Mouse (Mus musculus): ENCODE data around the gene Ssbp3. TPM values are rescaled to one million over a fixed set of nuclear protein-coding genes. Genes with fewer than 3 reads are reported as not detected.

The Ssbp3 gene
- total and polyA plus RNA-seq, 2 experiments = 12.9 to 36.7 TPM

- Histone ChIP-seq H3K9ac (ENCODE audit: low read depth, low read length) (peak overlapping the region; percentile 29; the same call in 1 of the 2 replicates), H3K4me1 (ENCODE audit: control insufficient read depth, insufficient read depth, low read length) (peaks cover 55% of the 10 kb centered on the region), H3K4me3 (ENCODE audit: insufficient read depth, low read depth, low read length) (no peak overlapping the region), H3K27me3 (ENCODE audit: control insufficient read depth, insufficient read depth, low read length) (no peaks in the 10 kb centered on the region), H3K27ac (replicated peaks; ENCODE audit: insufficient read depth, low read depth, low read length) (peak overlapping the region; percentile 71), H3K79me2 (ENCODE audit: control insufficient read depth, insufficient read depth, low read length) (peaks cover 31% of the 10 kb centered on the region), H3K36me3 (ENCODE audit: control insufficient read depth, insufficient read depth, low read length) (no peaks in the 10 kb centered on the region)
- WGBS = 16% methylated on average over 6 of the region's 6 CpGs
- TF ChIP-seq POLR2A (IDR thresholded peaks at IDR 0.05; ENCODE audit: extremely low read depth, insufficient read depth, low read length) = no peak
- no peak for TF ChIP-seq CTCF (IDR thresholded peaks at IDR 0.05; ENCODE audit: low read depth, low read length)
- peak; percentile 85 for DNase-seq (ENCODE audit: extremely low read depth, low read depth, low spot score)
Observed at GRCm38 (mm10) chr4:106988886-106989225, 78.4 kb downstream of the Ssbp3 start.

- Histone ChIP-seq H3K36me3 (ENCODE audit: control insufficient read depth, insufficient read depth, low read length) (no peaks in the 10 kb centered on the region), H3K9ac (ENCODE audit: low read depth, low read length) (peak overlapping the region; percentile 29; the same call in 1 of the 2 replicates), H3K27me3 (ENCODE audit: control insufficient read depth, insufficient read depth, low read length) (no peaks in the 10 kb centered on the region), H3K27ac (replicated peaks; ENCODE audit: insufficient read depth, low read depth, low read length) (peak overlapping the region; percentile 71), H3K4me1 (ENCODE audit: control insufficient read depth, insufficient read depth, low read length) (peaks cover 52% of the 10 kb centered on the region), H3K4me3 (ENCODE audit: insufficient read depth, low read depth, low read length) (no peak overlapping the region), H3K79me2 (ENCODE audit: control insufficient read depth, insufficient read depth, low read length) (peaks cover 29% of the 10 kb centered on the region)
- DNase-seq (ENCODE audit: extremely low read depth, low read depth, low spot score) = peak; percentile 82
- 65% methylated on average over 10 of the region's 10 CpGs for WGBS
- TF ChIP-seq POLR2A (IDR thresholded peaks at IDR 0.05; ENCODE audit: extremely low read depth, insufficient read depth, low read length) (no peak), CTCF (IDR thresholded peaks at IDR 0.05; ENCODE audit: low read depth, low read length) (peak; percentile 76)
Observed at GRCm38 (mm10) chr4:106989226-106989983, 78.9 kb downstream of the Ssbp3 start.

- Histone ChIP-seq H3K27me3 (ENCODE audit: control insufficient read depth, insufficient read depth, low read length) (no peaks in the 10 kb centered on the region), H3K36me3 (ENCODE audit: control insufficient read depth, insufficient read depth, low read length) (no peaks in the 10 kb centered on the region), H3K9ac (ENCODE audit: low read depth, low read length) (no peak overlapping the region), H3K27ac (replicated peaks; ENCODE audit: insufficient read depth, low read depth, low read length) (no peak overlapping the region), H3K4me1 (ENCODE audit: control insufficient read depth, insufficient read depth, low read length) (peaks cover 41% of the 10 kb centered on the region), H3K4me3 (ENCODE audit: insufficient read depth, low read depth, low read length) (no peak overlapping the region), H3K79me2 (ENCODE audit: control insufficient read depth, insufficient read depth, low read length) (peaks cover 45% of the 10 kb centered on the region)
- TF ChIP-seq POLR2A (IDR thresholded peaks at IDR 0.05; ENCODE audit: extremely low read depth, insufficient read depth, low read length) (no peak), CTCF (IDR thresholded peaks at IDR 0.05; ENCODE audit: low read depth, low read length) (no peak)
- 85% methylated on average over 5 of the region's 5 CpGs for WGBS
- DNase-seq (ENCODE audit: extremely low read depth, low read depth, low spot score) = no peak
Observed at GRCm38 (mm10) chr4:106993053-106993452, 82.6 kb downstream of the Ssbp3 start.

- Histone ChIP-seq H3K79me2 (ENCODE audit: control insufficient read depth, insufficient read depth, low read length) (peaks cover 50% of the 10 kb centered on the region), H3K36me3 (ENCODE audit: control insufficient read depth, insufficient read depth, low read length) (no peaks in the 10 kb centered on the region), H3K27ac (replicated peaks; ENCODE audit: insufficient read depth, low read depth, low read length) (no peak overlapping the region), H3K27me3 (ENCODE audit: control insufficient read depth, insufficient read depth, low read length) (no peaks in the 10 kb centered on the region), H3K9ac (ENCODE audit: low read depth, low read length) (no peak overlapping the region), H3K4me1 (ENCODE audit: control insufficient read depth, insufficient read depth, low read length) (peaks cover 32% of the 10 kb centered on the region), H3K4me3 (ENCODE audit: insufficient read depth, low read depth, low read length) (no peak overlapping the region)
- TF ChIP-seq CTCF (IDR thresholded peaks at IDR 0.05; ENCODE audit: low read depth, low read length) (no peak), POLR2A (IDR thresholded peaks at IDR 0.05; ENCODE audit: extremely low read depth, insufficient read depth, low read length) (no peak)
- 87% methylated on average over 5 of the region's 5 CpGs for WGBS
- DNase-seq (ENCODE audit: extremely low read depth, low read depth, low spot score) = no peak
Observed at GRCm38 (mm10) chr4:106994252-106994651, 83.8 kb downstream of the Ssbp3 start.

GRCm38 (mm10) chr4:106995069-106995468 lies 84.6 kb downstream of the Ssbp3 start:
- Histone ChIP-seq H3K36me3 (ENCODE audit: control insufficient read depth, insufficient read depth, low read length) (no peaks in the 10 kb centered on the region), H3K4me1 (ENCODE audit: control insufficient read depth, insufficient read depth, low read length) (peaks cover 33% of the 10 kb centered on the region), H3K27ac (replicated peaks; ENCODE audit: insufficient read depth, low read depth, low read length) (no peak overlapping the region), H3K27me3 (ENCODE audit: control insufficient read depth, insufficient read depth, low read length) (no peaks in the 10 kb centered on the region), H3K79me2 (ENCODE audit: control insufficient read depth, insufficient read depth, low read length) (peaks cover 55% of the 10 kb centered on the region), H3K4me3 (ENCODE audit: insufficient read depth, low read depth, low read length) (no peak overlapping the region), H3K9ac (ENCODE audit: low read depth, low read length) (no peak overlapping the region)
- WGBS = 92% methylated on average over 6 of the region's 6 CpGs
- DNase-seq (ENCODE audit: extremely low read depth, low read depth, low spot score) = no peak
- no peak for TF ChIP-seq POLR2A (IDR thresholded peaks at IDR 0.05; ENCODE audit: extremely low read depth, insufficient read depth, low read length)
- no peak for TF ChIP-seq CTCF (IDR thresholded peaks at IDR 0.05; ENCODE audit: low read depth, low read length)

- WGBS = 82% methylated on average over 5 of the region's 5 CpGs
- H3K9ac ChIP-seq (ENCODE audit: low read depth, low read length) = no peak overlapping the region
- H3K4me1 ChIP-seq (ENCODE audit: control insufficient read depth, insufficient read depth, low read length) = peaks cover 33% of the 10 kb centered on the region
- no peak overlapping the region for H3K27ac ChIP-seq (replicated peaks; ENCODE audit: insufficient read depth, low read depth, low read length)
- no peak overlapping the region for H3K4me3 ChIP-seq (ENCODE audit: insufficient read depth, low read depth, low read length)
- H3K27me3 ChIP-seq (ENCODE audit: control insufficient read depth, insufficient read depth, low read length) = no peaks in the 10 kb centered on the region
- no peaks in the 10 kb centered on the region for H3K36me3 ChIP-seq (ENCODE audit: control insufficient read depth, insufficient read depth, low read length)
- no peak for DNase-seq (ENCODE audit: extremely low read depth, low read depth, low spot score)
- peaks cover 57% of the 10 kb centered on the region for H3K79me2 ChIP-seq (ENCODE audit: control insufficient read depth, insufficient read depth, low read length)
- TF ChIP-seq CTCF (IDR thresholded peaks at IDR 0.05; ENCODE audit: low read depth, low read length) = no peak
- no peak for TF ChIP-seq POLR2A (IDR thresholded peaks at IDR 0.05; ENCODE audit: extremely low read depth, insufficient read depth, low read length)
Observed at GRCm38 (mm10) chr4:106995513-106995912, 85.0 kb downstream of the Ssbp3 start.
